Comparison of ENCODE assay signal across 20 mouse cellular contexts in the genomic region with DNA sequence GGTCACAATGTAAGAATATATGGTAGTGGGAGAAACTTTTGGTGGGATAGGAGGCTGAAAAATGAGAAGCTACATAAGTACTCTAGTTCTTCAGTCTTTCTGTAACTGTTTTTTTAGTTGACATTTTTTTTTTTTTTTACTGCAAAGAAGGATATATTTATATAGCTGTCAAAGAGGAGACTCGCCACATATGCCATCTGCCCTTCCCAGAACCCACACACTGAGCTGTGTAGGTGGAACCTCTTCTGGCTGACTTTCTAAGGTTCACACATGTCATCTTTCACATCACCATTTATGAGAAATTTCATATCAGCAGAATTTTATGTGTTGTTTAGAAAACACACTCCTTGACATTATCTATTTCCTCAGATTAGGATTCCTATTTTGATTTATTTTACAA.
DNase-seq lines count a peak whose midpoint lies in the region.
"Had no signal": no experiment of that assay in that cellular context is flagged by ENCODE, and none has a peak within 500 bp of the region (broad histone marks: within the 10 kb centered on the region; RNA-seq: fewer than 3 reads in every experiment).

No protein-coding gene starts in this region.

- DNase-seq in frontal cortex, adult 2 months (ENCODE audit: extremely low spot score in 1 of 2, low spot score in 1 of 2), result peak; percentile 49 to 59
- DNase-seq in frontal cortex, postnatal 25 days (ENCODE audit: low spot score in 2 of 2), result no peak
- peak; percentile 11 to 55 for DNase-seq in layer of hippocampus, adult 18-20 months (ENCODE audit: low spot score in 2 of 2)
- no peak for DNase-seq in layer of hippocampus, postnatal 10 days (ENCODE audit: low spot score in 2 of 2)
- DNase-seq in right cerebral cortex, adult 18-20 months, result peak; percentile 36
- no peak for DNase-seq in right cerebral cortex, postnatal 4 days
- DNase-seq in brain, adult 2 months (ENCODE audit: low read depth, low spot score), result peak; percentile 68
- no peak for DNase-seq in kidney, postnatal 10 days
- DNase-seq: adrenal gland, postnatal 10 days; adrenal gland, postnatal 36 days; B cell, adult 2 months; cerebellum, adult 11 months; cerebellum, adult 2 months; cerebellum, adult 9-11 months; cerebellum, postnatal 25 days; forebrain, postnatal 0 days; gastrocnemius, adult 2 months; gastrocnemius, postnatal 14 days; heart, adult 11 months; heart, postnatal 36 days had no signal

Comparison
In these comparisons a context has a peak if more than half of its experiments do, and no peak if none do; other contexts are left out.
1. DNase-seq: peak in frontal cortex, adult 2 months (2 of 2), layer of hippocampus, adult 18-20 months (2 of 2), right cerebral cortex, adult 18-20 months (single experiment) and brain, adult 2 months (single experiment); none in frontal cortex, postnatal 25 days (0 of 2), layer of hippocampus, postnatal 10 days (0 of 2), right cerebral cortex, postnatal 4 days (single experiment) and kidney, postnatal 10 days (single experiment).